Mouse (Mus musculus) WW6 (cell line): ENCODE results near the gene Cntn2.
"Not testable (repeated sequence)": the region's sequence is repeated elsewhere in the genome, so short reads cannot be mapped to it uniquely, and the experiment has no call there.

Experiments
- DNase-seq: peaks from one replicate; pipeline ENCODE4 v3.0.0-alpha.2; 2013; ENCODE audit warnings: low read depth, low spot score

Cntn2 gene

GRCm38 (mm10) chr1:132511521-132511920 lies 31.5 kb downstream of the Cntn2 start:
- no peak for DNase-seq

- no peak for DNase-seq
Observed at GRCm38 (mm10) chr1:132509771-132510170, 33.3 kb downstream of the Cntn2 start.

GRCm38 (mm10) chr1:132506656-132507055 lies 36.4 kb downstream of the Cntn2 start:
- no peak for DNase-seq

- DNase-seq, result no peak
Observed at GRCm38 (mm10) chr1:132506058-132506457, 37.0 kb downstream of the Cntn2 start, which contains the start of gene Tmem81. Tmem81 (plus strand) TSS chr1:132506230.

GRCm38 (mm10) chr1:132505155-132505554 lies 37.9 kb downstream of the Cntn2 start:
- no peak for DNase-seq

GRCm38 (mm10) chr1:132500535-132500934 lies 42.5 kb downstream of the Cntn2 start:
- no peak for DNase-seq

GRCm38 (mm10) chr1:132483759-132484158 lies 59.3 kb downstream of the Cntn2 start:
- DNase-seq, result no peak

GRCm38 (mm10) chr1:132483234-132483633 lies 59.8 kb downstream of the Cntn2 start:
- no peak for DNase-seq

- DNase-seq, result no peak
Observed at GRCm38 (mm10) chr1:132481619-132482018, 61.4 kb downstream of the Cntn2 start.

- DNase-seq, result no peak
Observed at GRCm38 (mm10) chr1:132479438-132479837, 63.6 kb downstream of the Cntn2 start.

- DNase-seq, result peak; percentile 73
Observed at GRCm38 (mm10) chr1:132476928-132477691, 65.9 kb downstream of the Cntn2 start, which contains the start of gene Rbbp5. Rbbp5 (plus strand) TSS chr1:132477365.

GRCm38 (mm10) chr1:132476575-132476927 lies 66.5 kb downstream of the Cntn2 start:
- no peak for DNase-seq

GRCm38 (mm10) chr1:132474496-132474895 lies 68.6 kb downstream of the Cntn2 start:
- no peak for DNase-seq

- DNase-seq, result no peak
Observed at GRCm38 (mm10) chr1:132472537-132472936, 70.5 kb downstream of the Cntn2 start.

GRCm38 (mm10) chr1:132471499-132471898 lies 71.6 kb downstream of the Cntn2 start:
- no peak for DNase-seq

GRCm38 (mm10) chr1:132471032-132471431 lies 72.0 kb downstream of the Cntn2 start:
- peak; percentile 81 for DNase-seq

- DNase-seq, result not testable (repeated sequence)
Observed at GRCm38 (mm10) chr1:132470031-132470430, 73.0 kb downstream of the Cntn2 start.

GRCm38 (mm10) chr1:132469519-132469918 lies 73.5 kb downstream of the Cntn2 start:
- no peak for DNase-seq

GRCm38 (mm10) chr1:132468926-132469325 lies 74.1 kb downstream of the Cntn2 start:
- no peak for DNase-seq

GRCm38 (mm10) chr1:132464651-132465050 lies 78.4 kb downstream of the Cntn2 start:
- DNase-seq, result no peak
